Mouse (Mus musculus) forebrain, embryonic 13.5 days (tissue): ENCODE measurements around the gene L3mbtl2. TPM values are rescaled to one million over a fixed set of nuclear protein-coding genes. Genes with fewer than 3 reads are reported as not detected.

ENCODE experiments used
- ATAC-seq: fragments of 200-750 bp; cut with Nextera tagmentation; 2 replicates; pipeline ENCODE4 v1.8.0; 2017
- H3K27ac ChIP-seq: fragments of 300-500 bp; sonication (generic); 2 replicates; pipeline ENCODE4 v1.5.1; 2015; ENCODE audit warnings: inconsistent platforms, mild to moderate bottlenecking, moderate library complexity
- H3K27me3 ChIP-seq: fragments of 300-500 bp; sonication (generic); 2 replicates; pipeline ENCODE4 v1.6.1; 2015; ENCODE audit warnings: mild to moderate bottlenecking, inconsistent platforms
- H3K36me3 ChIP-seq: fragments of 300-500 bp; sonication (generic); 2 replicates; pipeline ENCODE4 v1.6.1; 2015; ENCODE audit warnings: mild to moderate bottlenecking, inconsistent platforms; ENCODE audit not compliant: poor library complexity, severe bottlenecking
- H3K4me1 ChIP-seq: fragments of 300-500 bp; sonication (generic); 2 replicates; pipeline ENCODE4 v1.6.1; 2015; ENCODE audit warnings: inconsistent platforms
- H3K4me2 ChIP-seq: fragments of 300-500 bp; sonication (generic); 2 replicates; pipeline ENCODE4 v1.6.1; 2015; ENCODE audit warnings: inconsistent platforms, mild to moderate bottlenecking, moderate library complexity
- H3K4me3 ChIP-seq: fragments of 300-500 bp; sonication (generic); 2 replicates; pipeline ENCODE4 v1.5.1; 2015; ENCODE audit warnings: mild to moderate bottlenecking, inconsistent platforms
- H3K9ac ChIP-seq: fragments of 300-500 bp; sonication (generic); 2 replicates; pipeline ENCODE4 v1.6.1; 2015; ENCODE audit warnings: mild to moderate bottlenecking, inconsistent platforms
- H3K9me3 ChIP-seq: fragments of 300-500 bp; sonication (generic); replicated peaks from 2 replicates; pipeline ENCODE4 v1.6.1; 2016; ENCODE audit warnings: inconsistent platforms
- WGBS: fragments of 180-500 bp; shearing (Covaris S2); methylation state at CpG from one replicate; pipeline ENCODE4 v1.1.7; 2015; 5-methylcytosine and 5-hydroxymethylcytosine counted together
- polyA plus RNA-seq: library from polyadenylated mRNA; unstranded; fragments of >200 nt; fragmentation: Nextera tagmentation; extraction: Ambion mirVana; gene quantifications from 2 replicates; pipeline ENCODE4 v1.2.1, GENCODE M21; 2015

The L3mbtl2 gene
- 30.9 and 33.8 TPM in 2 replicates for polyA plus RNA-seq

GRCm38 (mm10) chr15:81663697-81664561 lies at the start of gene L3mbtl2:
L3mbtl2 (plus strand) TSS chr15:81663889.
- peak; percentile 100 for ATAC-seq
- under 1% methylated on average over 55 of the region's 55 CpGs for WGBS
- Histone ChIP-seq H3K4me3 (peak within 1 kb of the TSS; percentile 90), H3K4me2 (peak within 1 kb of the TSS; percentile 86), H3K36me3 (peaks cover 21% of the 10 kb centered on the region), H3K27me3 (no peaks in the 10 kb centered on the region), H3K4me1 (peaks cover 12% of the 10 kb centered on the region), H3K9ac (peak within 1 kb of the TSS; percentile 81), H3K27ac (0 out of 2 replicates have a peak within 1 kb of the TSS, but pooled peaks have one; percentile 31), H3K9me3 (no peaks in the 10 kb centered on the region)

GRCm38 (mm10) chr15:81649516-81650455 lies 13.9 kb upstream of the L3mbtl2 start:
- Histone ChIP-seq H3K36me3 (peaks cover 76% of the 10 kb centered on the region), H3K9ac (no peak overlapping the region), H3K4me2 (no peak overlapping the region), H3K4me1 (no peaks in the 10 kb centered on the region), H3K9me3 (no peaks in the 10 kb centered on the region), H3K4me3 (no peak overlapping the region), H3K27ac (no peak overlapping the region), H3K27me3 (no peaks in the 10 kb centered on the region)
- WGBS = 92% methylated on average over 8 of the region's 8 CpGs
- ATAC-seq = no peak

- 81% methylated on average over 7 of the region's 7 CpGs for WGBS
- Histone ChIP-seq H3K27ac (no peak overlapping the region), H3K4me1 (no peaks in the 10 kb centered on the region), H3K9me3 (no peaks in the 10 kb centered on the region), H3K4me3 (no peak overlapping the region), H3K27me3 (no peaks in the 10 kb centered on the region), H3K36me3 (peaks cover 68% of the 10 kb centered on the region), H3K4me2 (no peak overlapping the region), H3K9ac (no peak overlapping the region)
- ATAC-seq = no peak
These were observed 13.1 kb upstream of the L3mbtl2 start for GRCm38 (mm10) chr15:81650636-81651035.

- Histone ChIP-seq H3K27ac (no peak overlapping the region), H3K4me2 (no peak overlapping the region), H3K9ac (no peak overlapping the region), H3K27me3 (no peaks in the 10 kb centered on the region), H3K36me3 (no peaks in the 10 kb centered on the region), H3K4me3 (no peak overlapping the region), H3K4me1 (peaks cover 12% of the 10 kb centered on the region), H3K9me3 (no peaks in the 10 kb centered on the region)
- WGBS = 81% methylated on average over 2 of the region's 2 CpGs
- ATAC-seq = no peak
These were observed 2.0 kb upstream of the L3mbtl2 start for GRCm38 (mm10) chr15:81661701-81662100.

GRCm38 (mm10) chr15:81663281-81663680 lies 408 bp upstream of the L3mbtl2 start:
- WGBS = 67% methylated on average over 10 of the region's 10 CpGs
- Histone ChIP-seq H3K9ac (no peak overlapping the region), H3K4me2 (peak overlapping the region; percentile 86), H3K4me1 (peaks cover 12% of the 10 kb centered on the region), H3K36me3 (peaks cover 14% of the 10 kb centered on the region), H3K4me3 (peak overlapping the region; percentile 90), H3K27ac (no peak overlapping the region), H3K9me3 (no peaks in the 10 kb centered on the region), H3K27me3 (no peaks in the 10 kb centered on the region)
- ATAC-seq = peak; percentile 2; the same call in 1 of the 2 replicates

GRCm38 (mm10) chr15:81666957-81667356 lies 3.3 kb downstream of the L3mbtl2 start:
- H3K9ac ChIP-seq = no peak overlapping the region
- WGBS = 91% methylated on average over 10 of the region's 10 CpGs
- no peak overlapping the region for H3K27ac ChIP-seq
- no peaks in the 10 kb centered on the region for H3K9me3 ChIP-seq
- no peak for ATAC-seq
- peaks cover 12% of the 10 kb centered on the region for H3K4me1 ChIP-seq
- no peaks in the 10 kb centered on the region for H3K27me3 ChIP-seq
- H3K4me2 ChIP-seq = no peak overlapping the region
- peaks cover 41% of the 10 kb centered on the region for H3K36me3 ChIP-seq
- H3K4me3 ChIP-seq = no peak overlapping the region

- no peak overlapping the region for H3K4me2 ChIP-seq
- peaks cover under 1% of the 10 kb centered on the region for H3K4me1 ChIP-seq
- ATAC-seq = no peak
- H3K27ac ChIP-seq = no peak overlapping the region
- no peaks in the 10 kb centered on the region for H3K27me3 ChIP-seq
- H3K36me3 ChIP-seq = peaks cover 64% of the 10 kb centered on the region
- no peaks in the 10 kb centered on the region for H3K9me3 ChIP-seq
- H3K9ac ChIP-seq = no peak overlapping the region
- 90% methylated on average over 4 of the region's 4 CpGs for WGBS
- no peak overlapping the region for H3K4me3 ChIP-seq
These were observed 6.5 kb downstream of the L3mbtl2 start for GRCm38 (mm10) chr15:81670231-81670640.

- Histone ChIP-seq H3K27me3 (no peaks in the 10 kb centered on the region), H3K9me3 (no peaks in the 10 kb centered on the region), H3K36me3 (peaks cover 76% of the 10 kb centered on the region), H3K4me3 (no peak overlapping the region), H3K27ac (no peak overlapping the region), H3K4me2 (no peak overlapping the region), H3K9ac (no peak overlapping the region), H3K4me1 (no peaks in the 10 kb centered on the region)
- 98% methylated on average over 3 of the region's 3 CpGs for WGBS
- no peak for ATAC-seq
These were observed 12.9 kb downstream of the L3mbtl2 start for GRCm38 (mm10) chr15:81676637-81677036.

GRCm38 (mm10) chr15:81680301-81680805 lies 16.7 kb downstream of the L3mbtl2 start:
- H3K27me3 ChIP-seq = no peaks in the 10 kb centered on the region
- no peak overlapping the region for H3K27ac ChIP-seq
- no peak overlapping the region for H3K9ac ChIP-seq
- ATAC-seq = no peak
- 97% methylated on average over 4 of the region's 4 CpGs for WGBS
- no peak overlapping the region for H3K4me2 ChIP-seq
- peaks cover 89% of the 10 kb centered on the region for H3K36me3 ChIP-seq
- no peak overlapping the region for H3K4me3 ChIP-seq
- no peaks in the 10 kb centered on the region for H3K4me1 ChIP-seq
- no peaks in the 10 kb centered on the region for H3K9me3 ChIP-seq

- H3K4me1 ChIP-seq = peaks cover 21% of the 10 kb centered on the region
- H3K4me2 ChIP-seq = peak overlapping the region; percentile 94
- WGBS = 4% methylated on average over 41 of the region's 41 CpGs
- H3K9me3 ChIP-seq = no peaks in the 10 kb centered on the region
- ATAC-seq = peak; percentile 37
- H3K4me3 ChIP-seq = peak overlapping the region; percentile 54
- H3K36me3 ChIP-seq = peaks cover under 1% of the 10 kb centered on the region; the same call in 1 of the 2 replicates
- peak overlapping the region; percentile 76 for H3K9ac ChIP-seq
- peaks cover 53% of the 10 kb centered on the region for H3K27me3 ChIP-seq
- no peak overlapping the region for H3K27ac ChIP-seq
These were observed 29.8 kb downstream of the L3mbtl2 start for GRCm38 (mm10) chr15:81693366-81693966.
